Mouse (Mus musculus) liver, adult 2 months (tissue): Measurements from ENCODE around the gene Ptprk. TPM values are rescaled to one million over a fixed set of nuclear protein-coding genes. Genes with fewer than 3 reads are reported as not detected.
A peak's percentile ranks its signal among the peaks of the same experiment; 100 is the strongest.

Experiments used
- DNase-seq: peaks from one replicate; pipeline ENCODE4 v3.0.0-alpha.2; 2011; ENCODE audit warnings: low read depth, low spot score; ENCODE audit errors: extremely low read depth
- H3K27ac ChIP-seq: fragments of 200-500 bp; replicated peaks from 2 replicates; pipeline ENCODE4 v1.5.1; 2012; ENCODE audit warnings: low read depth, mild to moderate bottlenecking, control low read depth, inconsistent platforms, low read length; ENCODE audit not compliant: insufficient read depth
- H3K27me3 ChIP-seq: fragments of 200-500 bp; 2 replicates; pipeline ENCODE4 v1.6.1; 2012; ENCODE audit warnings: mild to moderate bottlenecking, moderate library complexity, low read length, inconsistent platforms; ENCODE audit not compliant: control insufficient read depth, insufficient read depth
- H3K36me3 ChIP-seq: fragments of 200-500 bp; 2 replicates; pipeline ENCODE4 v1.6.1; 2012; ENCODE audit warnings: low read length, inconsistent platforms; ENCODE audit not compliant: control insufficient read depth, insufficient read depth
- H3K4me1 ChIP-seq: fragments of 200-500 bp; 2 replicates; pipeline ENCODE4 v1.6.1; 2011; ENCODE audit warnings: low read length; ENCODE audit not compliant: control insufficient read depth, insufficient read depth
- H3K4me3 ChIP-seq: fragments of 200-500 bp; 2 replicates; pipeline ENCODE4 v1.5.1; 2011; ENCODE audit warnings: low read depth, mild to moderate bottlenecking, control low read depth, low read length, moderate library complexity; ENCODE audit not compliant: insufficient read depth
- H3K79me2 ChIP-seq: fragments of 200-500 bp; 2 replicates; pipeline ENCODE4 v1.6.1; 2012; ENCODE audit warnings: inconsistent platforms, mild to moderate bottlenecking, low read length, moderate library complexity; ENCODE audit not compliant: control insufficient read depth, insufficient read depth
- H3K9ac ChIP-seq: fragments of 200-500 bp; 2 replicates; pipeline ENCODE4 v1.6.1; 2012; ENCODE audit warnings: low read depth, mild to moderate bottlenecking, control low read depth, inconsistent platforms, low read length
- CTCF ChIP-seq: fragments of 200-500 bp; IDR thresholded peaks from 2 replicates; pipeline ENCODE4 v1.5.1; 2011; ENCODE audit warnings: low read depth, low read length, control low read depth
- POLR2A ChIP-seq: fragments of 200-500 bp; IDR thresholded peaks from 2 replicates; pipeline ENCODE4 v1.6.1; 2011; ENCODE audit warnings: low read length, control low read depth; ENCODE audit not compliant: insufficient read depth; ENCODE audit errors: extremely low read depth
- WGBS: fragments of 180-500 bp; shearing (Covaris S2); methylation state at CpG from one replicate; pipeline ENCODE4 v1.1.7; 2018; 5-methylcytosine and 5-hydroxymethylcytosine counted together
- polyA plus RNA-seq: library from polyadenylated mRNA; depleted of rRNA; stranded (reverse); fragments of >200 nt; gene quantifications from 2 replicates; pipeline ENCODE4 v1.2.3, GENCODE M21; 2012
- total RNA-seq: library from RNA; depleted of rRNA; stranded (reverse); fragments of >200 nt; gene quantifications from 2 replicates; pipeline ENCODE4 v1.2.3, GENCODE M21; 2014

Gene Ptprk
- total and polyA plus RNA-seq, 2 experiments = 23.2 to 47.5 TPM

GRCm38 (mm10) chr10:28379752-28380488 lies 305.3 kb downstream of the Ptprk start:
- WGBS = 91% methylated on average over 7 of the region's 7 CpGs
- Histone ChIP-seq H3K9ac (no peak overlapping the region), H3K79me2 (no peaks in the 10 kb centered on the region), H3K27me3 (no peaks in the 10 kb centered on the region), H3K36me3 (0 out of 2 replicates have a peak, but pooled peaks cover 2% of the 10 kb centered on the region), H3K4me1 (no peaks in the 10 kb centered on the region), H3K4me3 (no peak overlapping the region), H3K27ac (no peak overlapping the region)
- no peak for DNase-seq
- no peak for TF ChIP-seq POLR2A
- no peak for TF ChIP-seq CTCF

- Histone ChIP-seq H3K9ac (peak overlapping the region; percentile 43; the same call in 1 of the 2 replicates), H3K27me3 (no peaks in the 10 kb centered on the region), H3K4me3 (peak overlapping the region; percentile 52; the same call in 1 of the 2 replicates), H3K36me3 (0 out of 2 replicates have a peak, but pooled peaks cover 2% of the 10 kb centered on the region), H3K27ac (peak overlapping the region; percentile 44), H3K4me1 (peaks cover 3% of the 10 kb centered on the region; the same call in 1 of the 2 replicates), H3K79me2 (peaks cover 3% of the 10 kb centered on the region; the same call in 1 of the 2 replicates)
- DNase-seq = peak; percentile 94
- WGBS = 32% methylated on average over 15 of the region's 15 CpGs
- no peak for TF ChIP-seq POLR2A
- TF ChIP-seq CTCF = no peak
These were observed 313.1 kb downstream of the Ptprk start for GRCm38 (mm10) chr10:28387563-28388222.

- no peak overlapping the region for H3K27ac ChIP-seq
- H3K79me2 ChIP-seq = peaks cover 7% of the 10 kb centered on the region; the same call in 1 of the 2 replicates
- DNase-seq = no peak
- 94% methylated on average over 5 of the region's 5 CpGs for WGBS
- H3K4me3 ChIP-seq = no peak overlapping the region
- no peaks in the 10 kb centered on the region for H3K27me3 ChIP-seq
- H3K9ac ChIP-seq = no peak overlapping the region
- H3K36me3 ChIP-seq = no peaks in the 10 kb centered on the region
- TF ChIP-seq CTCF (no peak), POLR2A (no peak)
- peaks cover 3% of the 10 kb centered on the region; the same call in 1 of the 2 replicates for H3K4me1 ChIP-seq
These were observed 316.5 kb downstream of the Ptprk start for GRCm38 (mm10) chr10:28391168-28391567.

- no peaks in the 10 kb centered on the region for H3K36me3 ChIP-seq
- 75% methylated on average over 2 of the region's 2 CpGs for WGBS
- H3K79me2 ChIP-seq = peaks cover 4% of the 10 kb centered on the region; the same call in 1 of the 2 replicates
- no peak overlapping the region for H3K9ac ChIP-seq
- H3K27me3 ChIP-seq = no peaks in the 10 kb centered on the region
- H3K4me1 ChIP-seq = no peaks in the 10 kb centered on the region; the same call in 1 of the 2 replicates
- TF ChIP-seq CTCF (no peak), POLR2A (no peak)
- H3K4me3 ChIP-seq = no peak overlapping the region
- no peak overlapping the region for H3K27ac ChIP-seq
- DNase-seq = peak; percentile 59
These were observed 321.2 kb downstream of the Ptprk start for GRCm38 (mm10) chr10:28395610-28396519.

GRCm38 (mm10) chr10:28396520-28396915 lies 321.9 kb downstream of the Ptprk start:
- TF ChIP-seq POLR2A = no peak
- TF ChIP-seq CTCF = no peak
- H3K36me3 ChIP-seq = no peaks in the 10 kb centered on the region
- H3K79me2 ChIP-seq = peaks cover 4% of the 10 kb centered on the region; the same call in 1 of the 2 replicates
- peak; percentile 23 for DNase-seq
- 58% methylated on average over 1 of the region's 1 CpGs for WGBS
- no peak overlapping the region for H3K4me3 ChIP-seq
- H3K27me3 ChIP-seq = no peaks in the 10 kb centered on the region
- no peak overlapping the region for H3K27ac ChIP-seq
- no peak overlapping the region for H3K9ac ChIP-seq
- H3K4me1 ChIP-seq = no peaks in the 10 kb centered on the region; the same call in 1 of the 2 replicates
